Mouse (Mus musculus): ENCODE results near the gene Mcrip2.

GRCm38 (mm10) chr17:25895891-25896290, 27.3 kb upstream of the Mcrip2 start:
- TF ChIP-seq POLR2A (IDR thresholded peaks at IDR 0.05; ENCODE audit: low read depth, low read length) (no peak), CTCF (IDR thresholded peaks at IDR 0.05; ENCODE audit: extremely low read depth, insufficient read depth, insufficient read length, insufficient replicate concordance) (no peak)

Measured in spleen, adult 2 months (tissue).